Mouse (Mus musculus): ENCODE data around the gene Cpne8.
A peak's percentile ranks its signal among the peaks of the same experiment; 100 is the strongest.

Gene Cpne8

DNA sequence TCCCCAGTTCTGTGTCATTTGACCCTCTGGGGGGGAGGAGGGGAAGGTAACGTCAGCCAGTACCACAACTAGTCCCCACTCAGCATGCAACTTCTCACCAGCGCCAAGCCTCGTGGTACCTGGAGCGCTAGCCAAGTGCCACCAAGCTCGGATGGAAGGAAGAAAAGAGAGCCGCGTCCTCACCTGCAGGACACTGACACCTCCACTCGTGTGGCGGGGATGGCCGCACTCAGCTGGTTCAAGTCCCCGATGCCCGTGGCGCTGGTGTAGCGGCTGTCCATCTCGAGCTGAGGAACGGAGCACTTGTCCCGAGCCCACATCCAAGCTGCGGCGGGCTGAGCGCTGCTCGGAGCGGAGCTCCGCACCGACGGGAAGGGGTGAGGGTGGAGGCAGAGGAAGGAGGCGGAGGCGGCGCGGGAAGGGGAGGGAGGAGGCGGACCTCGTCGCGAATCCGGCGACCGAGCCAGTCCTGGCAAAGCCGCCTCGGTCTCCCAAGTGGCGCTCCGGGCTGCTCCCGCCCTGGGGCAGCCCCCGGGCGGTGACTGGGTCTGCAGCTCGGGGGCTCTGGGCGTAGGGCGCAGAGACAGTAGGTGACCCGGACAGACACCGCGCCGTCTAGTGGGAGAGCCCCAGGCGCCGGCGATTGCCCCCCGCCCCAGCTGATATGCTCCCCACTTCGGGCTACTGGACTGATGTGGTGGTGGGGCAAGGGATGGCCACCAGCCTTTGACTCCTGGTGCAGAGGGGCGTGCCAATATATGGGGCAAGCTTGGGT is at the start of gene Cpne8:
Gene Cpne8 (minus strand): TSS at position 448 of the 775 bp plus-strand sequence.
- peak in 1 of 2 experiments; percentile 5 for DNase-seq (ENCODE audit: low spot score in 2 of 2)

DNA sequence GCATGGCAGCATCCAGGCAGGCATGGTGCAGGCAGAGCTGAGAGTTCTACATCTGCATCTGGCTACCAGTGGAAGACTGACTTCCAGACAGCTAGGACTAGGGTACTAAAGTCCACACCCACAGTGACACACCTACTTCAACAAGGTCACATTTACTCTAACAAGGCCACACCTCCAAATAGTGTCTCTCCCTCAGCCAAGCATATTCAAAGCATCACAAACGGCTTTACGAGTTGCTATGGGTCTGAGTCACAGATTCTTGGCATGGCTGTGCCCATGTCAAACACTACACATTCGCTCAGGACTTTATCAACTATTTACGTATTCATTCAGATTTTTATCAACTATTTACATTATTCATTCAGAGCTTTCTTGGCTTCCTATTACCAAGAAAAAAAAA is 38.5 kb upstream of the Cpne8 start:
- DNase-seq (ENCODE audit: low spot score in 2 of 2), result no peak

DNA sequence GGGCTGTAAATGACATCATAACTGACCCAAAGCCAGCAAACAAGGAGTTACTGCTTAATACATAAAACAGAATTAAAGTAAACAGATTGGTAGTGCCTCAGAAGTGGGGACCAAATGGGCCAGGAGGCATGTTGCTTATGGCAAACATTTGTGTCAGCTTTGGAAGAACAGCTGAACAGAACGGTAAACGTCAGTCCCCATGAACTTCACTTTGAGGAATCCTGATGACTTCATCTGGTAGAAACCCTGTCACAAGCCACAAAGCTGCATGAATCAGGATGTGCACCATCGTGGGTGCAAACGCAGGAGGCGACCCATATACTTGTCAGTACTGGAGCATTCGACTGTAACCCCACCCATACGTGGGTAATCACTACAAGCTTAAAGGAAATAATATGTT is 30.1 kb upstream of the Cpne8 start:
- DNase-seq (ENCODE audit: low spot score in 2 of 2), result no peak

DNA sequence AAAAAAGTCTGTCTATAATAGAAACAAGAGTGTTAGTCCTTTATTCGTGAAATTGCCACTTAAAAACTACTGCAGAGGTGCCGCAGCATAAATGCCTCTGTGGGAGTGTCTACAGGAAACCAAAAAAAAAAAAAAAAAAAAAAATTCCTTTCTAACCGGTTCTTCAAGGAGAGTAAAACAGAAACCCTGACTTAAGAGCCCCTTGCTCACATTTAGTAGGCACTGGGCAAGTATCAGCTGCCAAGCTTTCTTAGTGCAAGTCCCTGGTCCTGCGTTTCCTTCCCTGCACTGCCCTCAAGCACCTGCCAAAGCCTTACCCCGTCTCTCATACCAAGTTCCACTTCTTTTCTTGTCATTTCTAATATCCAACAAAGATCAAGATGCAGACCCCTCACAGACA is 25.1 kb upstream of the Cpne8 start:
- no peak for DNase-seq (ENCODE audit: low spot score in 2 of 2)

DNA sequence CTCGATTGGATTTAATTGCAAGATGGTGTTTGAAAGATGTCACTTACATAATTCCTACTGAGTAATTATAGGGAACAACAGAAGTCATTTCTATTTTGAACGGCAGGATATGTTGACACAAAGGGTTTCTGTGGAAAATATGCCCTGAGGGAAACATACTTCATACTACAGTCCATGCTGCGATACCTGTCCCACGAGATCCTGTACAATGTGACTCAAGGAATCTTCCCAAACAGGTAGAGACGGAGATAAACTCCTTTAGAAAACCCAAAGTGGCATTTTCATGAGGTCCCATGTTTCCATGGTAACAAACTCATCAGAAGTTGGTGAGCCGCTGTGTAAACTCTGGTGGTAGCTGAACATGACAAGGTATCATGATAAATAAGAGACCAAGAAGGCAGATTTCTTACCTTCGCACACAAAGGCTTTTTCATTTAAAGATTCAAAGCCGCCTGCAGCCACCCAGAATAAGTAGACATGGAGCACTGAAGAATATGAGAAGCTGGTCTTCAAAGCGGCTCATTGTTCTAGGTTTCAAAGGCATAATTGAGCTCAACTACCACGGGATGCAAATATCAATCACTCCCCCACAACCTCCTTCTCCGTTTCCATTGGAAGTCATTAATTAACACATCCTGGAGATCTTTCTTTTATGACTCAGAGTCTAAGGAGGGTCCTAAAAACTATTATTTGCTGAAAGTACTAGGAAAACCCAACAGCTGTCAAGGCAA is 24.4 kb upstream of the Cpne8 start:
- no peak for DNase-seq (ENCODE audit: low spot score in 2 of 2)

DNA sequence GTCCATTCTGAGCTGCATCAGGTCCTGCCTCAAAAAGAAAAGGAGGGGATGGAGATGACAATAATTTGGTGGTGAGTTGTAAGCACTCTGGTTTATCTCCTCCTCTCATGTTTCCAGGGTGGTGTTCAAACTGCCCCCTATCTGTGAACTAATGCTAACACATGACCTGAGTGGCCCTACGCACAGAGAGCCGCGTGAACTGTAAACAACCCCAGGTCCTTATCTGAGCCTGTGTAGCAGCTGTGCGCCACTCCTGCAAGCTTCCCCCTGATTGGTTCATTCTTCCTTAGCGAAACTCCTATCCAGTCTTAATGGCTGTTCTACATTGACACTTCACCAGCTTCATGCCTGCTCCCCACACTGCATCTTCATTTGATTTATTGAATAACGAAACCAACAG is 7.5 kb upstream of the Cpne8 start:
- no peak for DNase-seq (ENCODE audit: low spot score in 2 of 2)

DNA sequence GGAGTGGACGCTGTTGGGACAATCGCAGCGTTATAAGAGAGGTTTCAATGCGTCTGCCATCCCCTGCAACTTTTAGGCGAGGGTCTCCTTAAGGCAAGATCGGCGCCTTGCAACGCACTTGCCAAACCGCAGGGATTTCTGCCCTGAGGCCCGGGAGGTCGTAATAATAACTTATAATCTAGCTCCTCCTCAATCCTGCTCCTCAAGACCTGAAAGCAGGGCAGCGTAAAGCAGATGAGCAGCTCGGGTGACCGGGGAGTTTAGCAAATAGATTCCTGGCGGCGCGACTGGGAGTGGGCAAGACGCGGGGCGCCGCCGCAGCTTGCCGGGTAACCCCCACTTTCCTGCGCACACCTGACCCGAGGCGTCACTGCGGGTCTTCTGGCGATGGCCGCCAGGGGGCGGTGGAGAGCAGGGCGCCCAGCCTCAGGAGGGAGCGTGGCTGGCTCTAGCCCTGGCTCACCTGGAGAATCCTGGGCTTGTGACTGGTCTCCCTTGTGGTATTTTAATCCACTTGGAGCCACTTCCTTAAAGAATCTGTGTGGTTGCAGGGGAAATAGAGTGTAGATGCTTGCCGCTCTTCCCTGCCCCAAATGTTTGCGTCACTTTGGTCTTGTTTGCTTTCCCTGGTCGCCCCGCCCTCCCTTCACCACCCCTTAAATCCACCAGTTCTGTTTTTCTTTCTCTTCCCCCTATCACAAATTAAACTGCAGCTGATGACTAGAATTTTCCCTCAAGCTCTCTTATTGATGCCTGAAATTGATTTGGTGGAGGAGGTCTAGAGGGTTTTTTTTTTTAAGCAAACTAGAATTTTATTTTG is 738 bp upstream of the Cpne8 start:
- no peak for DNase-seq (ENCODE audit: low spot score in 2 of 2)

DNA sequence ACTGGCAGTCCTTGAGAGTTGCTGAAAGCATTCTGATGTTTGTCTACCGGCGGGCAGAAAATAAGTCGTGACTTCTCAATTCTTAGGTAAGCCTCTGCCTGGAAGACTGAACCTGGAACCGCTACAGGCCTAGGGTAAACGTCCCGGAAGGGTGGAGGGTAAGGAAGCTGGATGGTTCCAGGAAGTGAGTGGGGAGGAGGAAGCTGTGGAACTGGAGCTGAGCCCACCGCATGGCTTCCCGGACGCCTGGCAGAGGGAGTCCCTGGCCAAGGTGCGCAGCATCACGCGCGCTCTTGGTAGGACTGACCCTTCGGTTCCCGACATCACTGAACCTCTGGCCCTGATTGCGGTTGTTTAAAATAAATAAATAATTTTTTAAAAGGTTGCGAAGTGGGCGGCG is 744 bp downstream of the Cpne8 start:
- no peak for DNase-seq (ENCODE audit: low spot score in 2 of 2)

DNA sequence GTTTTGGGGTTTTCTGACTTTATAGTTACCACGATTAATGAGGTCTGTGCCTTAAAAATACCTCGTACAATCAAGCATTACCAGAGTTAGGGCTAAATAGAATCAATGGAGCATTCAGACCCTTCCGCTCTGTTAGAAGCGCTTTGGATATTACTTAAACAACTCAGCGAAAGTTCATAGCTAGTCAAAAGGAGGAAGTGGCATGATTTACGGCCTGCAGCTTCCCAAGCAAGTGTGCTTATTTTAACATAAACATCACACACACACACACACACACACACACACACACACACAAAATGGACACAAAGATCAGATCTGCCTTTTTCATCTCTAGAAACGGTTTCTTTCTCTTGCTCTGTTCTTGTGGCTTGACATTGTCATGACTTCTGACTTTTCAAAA is 9.7 kb downstream of the Cpne8 start:
- DNase-seq (ENCODE audit: low spot score in 2 of 2), result no peak

DNA sequence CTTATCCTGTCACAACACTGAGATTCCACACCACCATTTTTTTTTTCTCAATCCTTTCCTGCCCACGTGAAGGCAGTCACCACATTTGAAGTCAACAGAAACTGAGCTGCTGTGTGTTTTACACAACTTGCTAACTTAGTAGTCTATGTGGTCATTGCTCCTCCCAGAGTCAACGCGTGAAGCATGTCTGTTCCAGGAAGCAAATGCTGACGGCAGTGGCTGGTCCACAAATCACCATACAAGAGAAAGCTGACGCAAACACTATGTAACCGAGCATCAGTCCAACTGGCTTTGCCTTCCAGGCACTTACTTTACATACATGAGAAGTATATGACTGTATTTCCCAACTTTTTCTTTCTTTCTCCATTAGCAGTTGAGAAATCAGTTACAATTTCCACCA is 12.3 kb downstream of the Cpne8 start:
- no peak for DNase-seq (ENCODE audit: low spot score in 2 of 2)

DNA sequence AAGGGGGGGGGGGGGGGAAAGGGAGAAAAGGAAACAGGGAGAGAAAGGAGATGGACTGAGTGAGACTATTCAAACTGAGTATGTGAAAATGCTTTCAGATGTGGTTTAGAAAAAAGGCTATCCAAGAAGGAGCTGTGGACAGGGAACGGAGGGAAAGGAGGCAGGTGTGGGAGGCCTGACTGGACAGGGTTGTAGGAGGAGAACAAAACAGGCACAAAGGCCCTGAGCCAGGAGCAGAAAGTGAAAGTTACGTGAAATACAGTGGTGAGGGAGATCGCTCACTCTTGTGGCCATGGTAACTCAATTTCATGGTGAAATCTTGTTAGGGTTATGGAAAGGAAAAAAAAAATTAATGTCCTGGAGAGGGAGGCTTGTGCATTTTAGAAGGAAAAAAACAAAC is 14.6 kb downstream of the Cpne8 start:
- DNase-seq (ENCODE audit: low spot score in 2 of 2), result no peak

DNA sequence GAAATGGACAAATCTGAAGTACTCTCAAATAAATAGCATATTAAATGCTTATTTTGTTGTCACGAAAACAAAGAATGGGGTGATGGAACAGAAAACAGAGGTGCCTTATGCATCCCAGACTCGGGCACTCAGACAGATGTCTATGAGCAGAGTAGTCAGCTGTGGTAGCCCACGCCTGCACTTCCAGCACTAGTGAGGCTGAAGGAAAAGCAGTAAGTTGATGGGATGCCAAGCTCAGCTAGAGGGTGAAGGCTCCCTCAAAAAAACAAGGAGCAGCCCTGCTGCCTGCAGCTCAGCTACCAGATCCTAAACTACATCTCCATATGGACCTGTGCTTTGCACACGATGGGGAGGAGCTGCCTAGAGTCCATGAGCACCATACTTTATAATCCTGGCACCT is 15.6 kb downstream of the Cpne8 start:
- no peak for DNase-seq (ENCODE audit: low spot score in 2 of 2)

DNA sequence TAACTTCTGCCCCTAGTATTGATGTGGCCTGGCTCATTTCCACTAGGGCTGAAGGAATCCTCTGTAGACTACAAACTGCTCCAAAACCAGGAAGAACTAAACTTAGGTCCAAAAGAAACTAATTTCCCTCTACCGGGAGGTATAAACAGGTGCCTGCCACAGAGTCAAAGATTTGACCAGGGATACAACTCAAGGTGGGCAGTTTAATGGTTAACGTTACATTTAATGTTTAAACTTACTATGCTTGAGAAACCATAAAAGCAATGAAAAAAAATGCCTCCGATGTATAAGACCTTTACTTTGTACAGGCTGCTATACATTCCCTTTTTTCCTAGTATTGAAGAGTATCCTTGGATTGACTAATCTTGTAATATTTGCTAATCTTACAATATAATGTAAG is 18.5 kb downstream of the Cpne8 start:
- no peak for DNase-seq (ENCODE audit: low spot score in 2 of 2)

DNA sequence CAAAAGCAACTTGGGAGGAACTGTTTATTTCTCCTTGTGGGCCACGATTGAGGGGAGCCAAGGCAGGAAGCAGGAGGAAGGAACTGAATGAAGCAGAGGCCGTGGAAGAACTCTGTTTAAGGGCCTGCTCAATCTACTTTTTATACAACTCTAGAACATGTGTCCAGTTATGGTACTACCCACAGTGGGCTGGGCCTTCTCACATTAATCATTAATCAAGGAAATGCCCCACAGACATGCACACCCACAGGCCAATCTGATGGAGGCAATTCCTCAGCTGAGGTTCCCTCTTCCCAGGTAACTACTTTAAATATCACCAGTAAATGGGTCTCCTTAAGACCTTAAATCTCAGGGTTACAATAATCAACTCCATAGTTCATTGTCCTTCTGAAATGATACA is 21.2 kb downstream of the Cpne8 start:
- no peak for DNase-seq (ENCODE audit: low spot score in 2 of 2)

DNA sequence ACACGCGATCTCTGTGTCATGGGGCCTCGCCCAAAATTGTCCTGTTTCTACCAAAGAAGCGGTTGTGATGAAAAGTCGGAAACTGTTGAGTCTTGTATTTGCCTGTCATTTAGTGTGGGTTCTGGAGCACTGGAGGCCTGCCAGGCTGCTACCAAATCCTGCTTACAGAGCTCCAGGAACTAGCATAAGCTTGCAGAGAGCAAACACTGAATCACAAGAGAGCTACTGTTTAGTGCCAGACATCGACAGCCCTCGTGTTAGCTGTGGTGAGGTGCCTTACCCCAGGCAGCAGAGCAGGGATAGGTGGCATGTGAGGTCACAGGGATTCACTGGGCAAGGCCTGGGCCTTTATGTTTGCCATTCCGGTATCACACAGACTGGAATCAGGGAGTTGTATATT is 22.7 kb downstream of the Cpne8 start:
- no peak for DNase-seq (ENCODE audit: low spot score in 2 of 2)

DNA sequence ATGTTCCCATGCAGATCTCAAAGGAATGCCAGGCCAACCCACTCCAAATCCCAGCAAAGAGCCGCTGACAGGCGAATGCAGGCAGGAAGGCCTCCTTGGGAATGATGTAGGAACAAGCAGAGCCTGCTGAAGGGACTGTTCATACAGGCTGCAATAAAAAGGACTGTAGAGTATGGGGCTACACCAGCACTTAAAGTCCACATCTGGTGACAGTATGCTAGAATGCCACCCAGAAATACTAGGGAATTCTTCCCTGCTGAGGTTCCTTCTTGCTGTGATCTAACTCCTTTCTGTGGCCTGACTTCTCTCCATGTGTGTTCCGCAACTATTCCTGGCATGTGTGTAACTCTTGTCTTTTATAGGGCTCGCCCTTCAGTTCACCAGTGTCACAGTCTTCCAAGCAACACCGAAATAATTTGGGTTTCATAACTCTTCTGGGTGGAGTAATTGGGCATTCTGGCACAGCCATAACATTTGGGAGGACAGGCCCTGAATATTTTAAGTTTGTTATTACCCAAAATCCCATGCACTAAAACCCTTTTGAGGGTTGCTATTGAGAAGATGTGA is 32.1 kb downstream of the Cpne8 start:
- DNase-seq (ENCODE audit: low spot score in 2 of 2), result no peak

DNA sequence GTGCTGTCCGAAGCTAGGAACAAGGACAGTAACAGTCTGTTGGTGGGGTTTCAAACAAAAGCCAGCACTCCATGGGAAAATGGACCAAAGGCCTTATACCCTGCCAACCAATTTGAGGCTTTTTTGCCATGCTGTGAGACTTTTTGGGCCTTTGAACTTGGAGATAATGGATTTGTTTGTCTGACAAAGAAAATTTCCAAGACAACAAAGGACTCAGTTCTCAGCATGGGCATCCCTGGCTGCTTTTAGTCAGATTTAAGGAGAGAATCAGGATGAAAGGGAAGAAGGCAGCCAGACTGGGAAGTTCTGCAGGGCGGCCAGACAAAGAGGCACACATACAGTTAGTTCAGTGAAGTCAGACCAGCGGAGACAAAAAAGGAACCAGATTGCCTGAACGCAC is 32.9 kb downstream of the Cpne8 start:
- no peak for DNase-seq (ENCODE audit: low spot score in 2 of 2)

DNA sequence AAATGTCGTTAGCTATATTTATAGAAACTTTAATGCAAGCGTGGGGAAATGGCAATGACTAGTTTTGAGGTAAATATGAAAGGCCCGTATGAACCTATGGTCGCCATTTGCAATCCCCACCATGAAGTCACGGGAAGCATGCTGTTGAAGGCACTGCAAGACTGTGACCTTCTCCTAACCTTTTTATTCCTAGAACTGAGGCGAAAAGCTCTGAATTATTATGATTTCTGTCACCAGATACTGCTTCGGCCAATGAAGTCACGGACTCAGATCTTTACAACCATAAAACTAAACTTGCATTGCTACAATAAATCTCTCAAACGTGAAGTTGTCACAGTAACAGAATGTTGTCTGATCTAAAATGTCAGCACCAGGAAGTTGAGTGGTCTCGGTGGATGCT is 33.4 kb downstream of the Cpne8 start:
- DNase-seq (ENCODE audit: low spot score in 2 of 2), result no peak

DNA sequence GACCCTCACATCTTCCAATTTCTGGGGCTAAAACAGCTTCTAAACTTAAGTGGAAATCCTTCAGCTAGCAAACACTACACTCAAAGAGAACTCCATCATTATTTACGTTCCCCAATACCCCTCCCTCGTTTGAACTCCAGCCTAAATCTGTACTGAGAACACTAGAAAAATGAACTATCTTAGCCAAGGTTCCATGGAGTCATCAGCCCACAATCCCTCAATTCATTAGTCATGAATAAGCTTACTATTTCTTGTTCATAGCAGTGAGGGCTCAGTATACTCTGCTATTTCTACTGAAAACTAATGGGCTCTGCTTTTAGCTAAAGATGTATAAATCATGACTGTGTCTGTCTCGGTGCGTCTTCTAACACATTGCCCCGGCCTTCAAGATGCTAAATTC is 55.0 kb downstream of the Cpne8 start:
- no peak for DNase-seq (ENCODE audit: low spot score in 2 of 2)

DNA sequence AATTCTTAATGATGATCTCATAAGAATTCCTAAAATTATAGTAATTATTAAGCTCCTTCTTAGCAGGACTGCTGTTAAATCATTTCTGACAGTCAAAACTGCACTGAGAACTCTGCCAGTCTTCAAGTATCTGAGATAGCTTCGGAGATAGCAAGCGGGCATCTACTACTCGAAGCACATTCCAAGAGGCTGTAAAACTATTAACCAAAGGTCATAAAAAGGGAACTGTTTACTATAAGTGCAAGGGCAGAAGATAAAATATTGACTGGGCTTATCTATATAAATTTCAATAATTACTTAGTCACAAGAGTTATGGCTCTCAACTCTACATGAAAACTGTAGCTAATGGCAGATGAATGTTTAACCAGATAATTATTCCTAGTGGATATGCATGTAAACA is 57.2 kb downstream of the Cpne8 start:
- no peak for DNase-seq (ENCODE audit: low spot score in 2 of 2)

DNA sequence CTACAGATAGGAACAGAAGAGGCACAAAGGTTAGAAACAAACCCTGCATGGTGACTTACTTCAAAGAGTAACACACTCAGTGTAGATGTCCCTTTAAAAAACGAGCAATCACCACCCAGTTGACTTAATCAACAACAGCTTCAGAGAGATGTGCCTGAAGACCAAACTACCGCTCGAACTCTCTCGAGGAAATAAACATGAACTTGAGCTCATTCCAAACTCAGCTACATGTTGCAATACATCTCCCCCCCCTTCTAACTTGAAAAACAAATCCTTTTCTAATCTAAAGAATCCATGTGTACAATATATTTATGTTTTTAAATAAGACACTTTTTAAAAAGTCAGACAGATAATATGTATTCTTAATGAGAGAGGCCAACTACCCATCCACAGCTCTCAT is 59.5 kb downstream of the Cpne8 start:
- DNase-seq (ENCODE audit: low spot score in 2 of 2), result no peak

DNA sequence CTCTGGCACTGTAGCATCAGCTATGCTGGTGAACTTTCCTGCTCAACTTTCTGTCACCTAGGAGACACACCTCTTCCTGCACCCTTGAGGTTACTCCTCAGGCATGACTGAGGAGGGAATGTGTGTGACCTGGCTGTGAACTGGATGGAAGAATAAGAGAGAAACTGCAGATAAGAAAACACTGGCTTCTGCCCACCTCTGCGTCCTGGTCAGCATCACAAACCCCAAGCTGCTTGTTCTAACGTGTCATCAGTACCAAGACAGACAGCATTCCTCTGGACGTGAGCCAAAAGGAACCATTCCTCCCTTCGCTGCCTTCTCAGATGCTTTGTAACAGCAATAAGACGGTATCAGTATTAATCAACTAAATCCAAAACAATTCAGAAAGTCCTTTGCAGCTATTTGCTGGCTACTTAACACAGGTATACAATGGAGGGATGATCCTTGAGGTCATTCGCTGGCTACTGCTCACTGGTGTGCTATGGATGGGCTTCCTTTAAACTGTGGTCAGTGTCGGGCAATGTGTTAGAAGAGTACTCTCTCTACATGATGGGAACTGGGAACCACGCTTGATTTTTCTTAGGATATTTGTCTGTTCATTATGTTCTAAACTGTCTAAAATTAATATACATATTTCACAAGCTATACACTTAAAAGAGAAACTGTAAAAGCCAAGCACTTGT is 63.0 kb downstream of the Cpne8 start:
- no peak for DNase-seq (ENCODE audit: low spot score in 2 of 2)
